Mouse (Mus musculus): ENCODE data around the gene Ttc21b. TPM values are rescaled to one million over a fixed set of nuclear protein-coding genes. Genes with fewer than 3 reads are reported as not detected.

Ttc21b gene
- polyA plus RNA-seq, 1 experiment from 2014 or later = 14.8 TPM

Other genes with a start within 250 kb of the Ttc21b start
- gene Galnt3, start 131.6 kb downstream of the Ttc21b start, polyA plus RNA-seq (2015; fragmentation: Nextera tagmentation; extraction: Ambion mirVana) = 0.24 and 0.60 TPM in 2 replicates
- gene Scn1a, start 184.2 kb upstream of the Ttc21b start, polyA plus RNA-seq (2015; fragmentation: Nextera tagmentation; extraction: Ambion mirVana) = 12.3 and 13.6 TPM in 2 replicates

All from forebrain, embryonic 16.5 days (tissue).